Mouse (Mus musculus) kidney, adult 8-10 months (tissue): ENCODE results near the gene Tmco1.

Experiments
- DNase-seq, 2 experiments: peaks; one replicate each; pipeline ENCODE4 v3.0.0; 2022

Tmco1 gene

GRCm38 (mm10) chr1:167308261-167309054 is at the start of gene Tmco1:
Gene Tmco1, plus strand, starts transcription at chr1:167308378.
- DNase-seq: peak; percentile 96 to 97

- no peak for DNase-seq
Measured at GRCm38 (mm10) chr1:167259702-167260101, 48.5 kb upstream of the Tmco1 start.

- DNase-seq: peak in 1 of 2 experiments; percentile 42
Measured at GRCm38 (mm10) chr1:167261750-167262149, 46.4 kb upstream of the Tmco1 start.

- DNase-seq: no peak
Measured at GRCm38 (mm10) chr1:167262489-167263041, 45.6 kb upstream of the Tmco1 start.

GRCm38 (mm10) chr1:167265366-167265765 is 42.8 kb upstream of the Tmco1 start:
- no peak for DNase-seq

- no peak for DNase-seq
Measured at GRCm38 (mm10) chr1:167266720-167267119, 41.5 kb upstream of the Tmco1 start.

GRCm38 (mm10) chr1:167268360-167269063 is 39.7 kb upstream of the Tmco1 start:
- no peak for DNase-seq

GRCm38 (mm10) chr1:167269350-167269811 is 38.8 kb upstream of the Tmco1 start:
- DNase-seq: no peak

- peak; percentile 35 to 70 for DNase-seq
Measured at GRCm38 (mm10) chr1:167269856-167270270, 38.3 kb upstream of the Tmco1 start.

- DNase-seq: no peak
Measured at GRCm38 (mm10) chr1:167270342-167271111, 37.7 kb upstream of the Tmco1 start.

- no peak for DNase-seq
Measured at GRCm38 (mm10) chr1:167271304-167271703, 36.9 kb upstream of the Tmco1 start.

- no peak for DNase-seq
Measured at GRCm38 (mm10) chr1:167271841-167272240, 36.3 kb upstream of the Tmco1 start.

GRCm38 (mm10) chr1:167273380-167274163 is 34.6 kb upstream of the Tmco1 start:
- no peak for DNase-seq

GRCm38 (mm10) chr1:167274646-167275390 is 33.4 kb upstream of the Tmco1 start:
- DNase-seq: no peak

- no peak for DNase-seq
Measured at GRCm38 (mm10) chr1:167278395-167278794, 29.8 kb upstream of the Tmco1 start.

- no peak for DNase-seq
Measured at GRCm38 (mm10) chr1:167279160-167279715, 28.9 kb upstream of the Tmco1 start.

GRCm38 (mm10) chr1:167280061-167280460 is 28.1 kb upstream of the Tmco1 start:
- DNase-seq: no peak

- DNase-seq: no peak
Measured at GRCm38 (mm10) chr1:167282112-167282511, 26.1 kb upstream of the Tmco1 start.

GRCm38 (mm10) chr1:167282768-167283167 is 25.4 kb upstream of the Tmco1 start:
- DNase-seq: no peak

GRCm38 (mm10) chr1:167283441-167284257 is 24.5 kb upstream of the Tmco1 start:
- DNase-seq: peak in 1 of 2 experiments; percentile 30
